Mouse (Mus musculus): ENCODE measurements around the gene Tmem150b.

The Tmem150b gene

GRCm38 (mm10) chr7:4731090-4731489 lies 6.0 kb upstream of the Tmem150b start:
- DNase-seq (ENCODE audit: low spot score): no peak

GRCm38 (mm10) chr7:4724359-4724758 lies 690 bp downstream of the Tmem150b start:
- no peak for DNase-seq (ENCODE audit: low spot score)

GRCm38 (mm10) chr7:4723508-4723907 lies 1.5 kb downstream of the Tmem150b start:
- DNase-seq (ENCODE audit: low spot score): peak; percentile 56

GRCm38 (mm10) chr7:4719276-4719675 lies 5.8 kb downstream of the Tmem150b start:
- no peak for DNase-seq (ENCODE audit: low spot score)

- DNase-seq (ENCODE audit: low spot score): no peak
These were observed 8.1 kb downstream of the Tmem150b start for GRCm38 (mm10) chr7:4716955-4717354.

- no peak for DNase-seq (ENCODE audit: low spot score)
These were observed 12.5 kb downstream of the Tmem150b start for GRCm38 (mm10) chr7:4712594-4712993.

- peak; percentile 69 for DNase-seq (ENCODE audit: low spot score)
These were observed 20.0 kb downstream of the Tmem150b start for GRCm38 (mm10) chr7:4705098-4705497.

- DNase-seq (ENCODE audit: low spot score): no peak
These were observed 21.9 kb downstream of the Tmem150b start for GRCm38 (mm10) chr7:4703195-4703594.

- DNase-seq (ENCODE audit: low spot score): no peak
These were observed 22.7 kb downstream of the Tmem150b start for GRCm38 (mm10) chr7:4702334-4702733.

- no peak for DNase-seq (ENCODE audit: low spot score)
These were observed 32.0 kb downstream of the Tmem150b start for GRCm38 (mm10) chr7:4693004-4693403.

GRCm38 (mm10) chr7:4690951-4691653 lies 33.9 kb downstream of the Tmem150b start:
- DNase-seq (ENCODE audit: low spot score): peak; percentile 39

- peak; percentile 92 for DNase-seq (ENCODE audit: low spot score)
These were observed 34.7 kb downstream of the Tmem150b start, which contains the start of gene Brsk1 for GRCm38 (mm10) chr7:4690387-4690786. Gene Brsk1, plus strand, starts transcription at chr7:4690604.

- DNase-seq (ENCODE audit: low spot score): peak; percentile 100
These were observed 40.2 kb downstream of the Tmem150b start, which contains the start of gene Hspbp1 for GRCm38 (mm10) chr7:4684632-4685417. Gene Hspbp1, minus strand, starts transcription at chr7:4685068.

GRCm38 (mm10) chr7:4684203-4684602 lies 40.8 kb downstream of the Tmem150b start:
- no peak for DNase-seq (ENCODE audit: low spot score)

GRCm38 (mm10) chr7:4683307-4683706 lies 41.7 kb downstream of the Tmem150b start:
- no peak for DNase-seq (ENCODE audit: low spot score)

- DNase-seq (ENCODE audit: low spot score): no peak
These were observed 49.8 kb downstream of the Tmem150b start for GRCm38 (mm10) chr7:4675200-4675599.

GRCm38 (mm10) chr7:4674114-4674731 lies 50.8 kb downstream of the Tmem150b start:
- no peak for DNase-seq (ENCODE audit: low spot score)

GRCm38 (mm10) chr7:4671956-4672355 lies 53.1 kb downstream of the Tmem150b start:
- peak; percentile 27 for DNase-seq (ENCODE audit: low spot score)

- DNase-seq (ENCODE audit: low spot score): no peak
These were observed 54.3 kb downstream of the Tmem150b start for GRCm38 (mm10) chr7:4670655-4671255.

- no peak for DNase-seq (ENCODE audit: low spot score)
These were observed 55.9 kb downstream of the Tmem150b start for GRCm38 (mm10) chr7:4669156-4669555.

GRCm38 (mm10) chr7:4668506-4668905 lies 56.5 kb downstream of the Tmem150b start:
- DNase-seq (ENCODE audit: low spot score): no peak

GRCm38 (mm10) chr7:4666871-4667270 lies 58.2 kb downstream of the Tmem150b start:
- DNase-seq (ENCODE audit: low spot score): no peak
